Mouse (Mus musculus) thymus, postnatal 14 days (tissue): ENCODE measurements around the gene Opcml.

Experiments used
- DNase-seq: peaks from one replicate; pipeline ENCODE4 v3.0.0; 2021

The Opcml gene

DNA sequence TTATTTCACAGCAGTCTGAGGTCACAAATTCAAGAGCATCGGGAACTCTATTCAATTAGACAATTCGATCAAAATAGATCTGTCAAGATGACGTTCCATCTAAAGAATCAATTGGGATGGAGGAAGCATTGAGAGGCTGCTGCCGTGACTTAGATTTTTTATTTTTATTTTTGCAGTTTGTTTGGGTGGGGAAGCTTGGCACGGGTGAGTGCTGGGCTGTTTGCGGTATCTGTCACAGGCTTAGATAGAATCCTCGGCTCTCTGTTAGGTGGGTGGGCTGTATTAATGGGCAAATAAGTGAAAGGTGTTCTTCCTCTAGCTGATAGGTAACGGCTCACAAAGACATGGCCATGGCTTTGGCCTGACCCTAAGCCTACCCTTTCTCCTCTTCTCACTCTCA lies 654.4 kb downstream of the Opcml start:
- DNase-seq = no peak

DNA sequence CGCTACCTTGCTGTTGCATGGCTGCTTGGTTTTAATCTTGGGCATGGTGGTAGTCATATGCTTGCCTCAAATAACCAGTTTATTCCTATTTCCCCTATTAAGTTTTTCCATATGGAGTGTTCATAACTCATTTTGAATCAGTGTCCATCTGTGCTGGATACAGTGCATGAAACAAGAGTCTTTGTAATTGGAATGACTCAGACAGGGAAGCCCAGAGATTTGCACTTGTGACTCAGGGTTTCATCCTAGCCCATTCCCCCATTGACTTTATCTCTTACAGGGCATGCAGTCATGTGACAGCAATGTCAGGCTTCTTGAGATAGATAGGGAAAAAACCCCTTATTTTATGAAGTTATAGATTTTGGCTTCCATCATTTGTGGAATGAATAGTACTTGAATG lies 655.3 kb downstream of the Opcml start:
- DNase-seq = no peak

DNA sequence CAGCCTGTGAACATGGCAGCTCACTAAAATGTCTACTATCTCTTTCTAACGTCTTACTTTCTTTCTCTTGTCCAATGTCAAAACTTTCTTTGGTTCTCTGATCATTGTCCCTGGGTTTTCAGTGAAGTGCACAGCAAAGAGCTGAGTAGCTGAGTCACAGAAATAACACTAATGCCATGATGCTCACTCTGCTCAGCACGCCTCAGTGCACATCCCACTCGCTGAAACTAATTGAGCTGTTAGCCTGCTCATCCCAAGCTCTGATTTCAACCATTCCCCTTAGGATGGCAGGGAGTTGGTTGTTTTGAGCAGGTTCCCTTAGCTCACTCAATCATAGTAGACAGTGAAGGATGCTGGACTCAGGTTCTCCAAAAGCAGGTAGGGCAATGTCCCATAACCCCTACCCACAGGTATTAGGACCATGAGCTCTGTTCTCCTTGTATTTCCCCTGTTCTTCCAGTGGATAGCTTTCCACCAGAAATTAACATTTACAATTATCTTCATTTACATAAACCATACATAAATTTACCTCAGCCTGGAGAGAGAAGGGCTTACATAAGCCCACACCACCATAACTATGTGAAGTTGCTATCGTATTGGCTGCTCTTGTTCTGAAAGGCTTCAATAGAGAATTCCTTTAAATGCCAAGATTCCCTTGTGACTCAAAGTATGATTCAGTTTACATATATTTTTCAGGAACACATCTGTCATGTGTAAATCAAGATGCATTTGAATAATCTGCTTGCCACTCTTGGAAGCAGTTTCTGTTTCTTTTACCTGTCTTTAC lies 655.9 kb downstream of the Opcml start:
- no peak for DNase-seq

- DNase-seq = no peak
These were observed 661.9 kb downstream of the Opcml start for GRCm38 (mm10) chr9:28452509-28452908.

GRCm38 (mm10) chr9:28453062-28453461 lies 662.5 kb downstream of the Opcml start:
- no peak for DNase-seq

DNA sequence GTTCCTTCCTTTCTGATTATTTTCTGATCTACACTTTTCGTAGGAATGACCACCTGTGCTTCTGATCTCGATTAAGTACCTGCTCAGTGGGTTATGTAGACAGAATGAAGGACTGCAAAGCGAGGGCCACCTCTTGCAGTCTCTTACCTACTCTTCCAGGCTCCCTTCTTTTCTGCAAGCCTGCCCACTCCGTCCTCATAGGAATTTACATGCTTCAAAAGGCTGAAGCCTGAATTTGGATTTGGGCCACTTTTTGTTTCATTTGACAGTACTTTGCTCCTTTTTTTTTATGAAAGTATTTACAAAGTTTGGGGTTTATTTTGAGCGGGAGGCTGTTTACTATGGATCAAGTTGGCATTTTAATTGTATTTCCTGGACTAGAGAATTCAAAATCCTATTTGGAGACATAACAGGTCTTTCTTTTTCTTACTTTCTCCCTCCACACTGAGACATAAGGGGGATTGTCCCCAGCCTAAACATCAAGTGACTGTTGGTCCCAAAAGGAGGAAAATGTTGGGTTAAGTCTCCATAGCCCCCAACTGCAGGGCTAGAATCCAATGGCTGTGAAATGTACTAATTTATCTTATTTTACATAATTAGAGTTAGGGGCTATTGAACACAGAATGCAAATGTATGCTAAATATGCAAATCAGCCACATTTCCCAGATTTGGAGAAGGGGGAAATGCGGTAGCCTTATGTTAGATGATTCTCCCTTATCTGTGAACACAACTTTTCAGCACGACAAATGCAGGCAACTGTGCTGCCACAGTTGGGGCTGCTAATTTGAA lies 667.6 kb downstream of the Opcml start:
- no peak for DNase-seq

- no peak for DNase-seq
These were observed 673.0 kb downstream of the Opcml start for GRCm38 (mm10) chr9:28463622-28464021.

DNA sequence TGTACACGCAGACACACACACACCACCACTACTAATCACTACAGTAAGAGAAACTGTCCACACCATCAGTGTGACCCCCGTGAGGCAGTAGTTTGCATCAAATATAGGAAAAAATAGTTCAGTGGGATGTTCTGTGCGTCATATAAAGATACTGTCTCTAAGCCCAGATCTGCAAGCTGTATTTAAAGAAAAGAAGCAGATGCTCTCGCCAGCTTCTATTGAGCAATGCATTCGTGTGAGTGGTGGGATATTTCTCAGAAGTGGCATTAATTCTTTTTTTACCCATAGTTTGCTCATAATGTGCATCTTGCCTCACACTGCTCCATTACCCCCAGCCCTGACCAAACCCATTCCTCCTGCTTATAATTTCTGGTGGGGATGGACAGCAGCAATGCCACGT lies 678.8 kb downstream of the Opcml start:
- no peak for DNase-seq

GRCm38 (mm10) chr9:28471501-28471900 lies 680.9 kb downstream of the Opcml start:
- no peak for DNase-seq

- no peak for DNase-seq
These were observed 684.0 kb downstream of the Opcml start for GRCm38 (mm10) chr9:28474586-28474985.

DNA sequence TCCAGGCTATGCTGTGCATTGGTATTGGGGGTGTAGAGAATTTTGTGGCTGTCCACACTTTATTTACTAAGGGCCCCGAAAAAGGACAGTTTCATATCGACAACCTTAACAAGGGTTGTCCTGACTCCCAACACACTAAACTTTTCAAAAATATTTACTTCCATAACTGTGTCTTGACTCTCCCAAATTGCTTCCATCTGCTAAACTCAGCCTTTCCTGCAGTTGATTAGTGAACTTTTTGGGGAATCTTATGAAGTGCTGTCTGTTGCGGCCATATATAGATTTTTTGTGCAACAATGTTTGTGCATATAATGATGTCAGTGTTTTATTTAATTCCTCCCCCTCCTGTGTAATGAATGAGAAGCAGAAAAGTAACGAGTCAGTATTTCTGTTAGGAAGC lies 690.7 kb downstream of the Opcml start:
- no peak for DNase-seq

- no peak for DNase-seq
These were observed 697.9 kb downstream of the Opcml start for GRCm38 (mm10) chr9:28488499-28488898.

DNA sequence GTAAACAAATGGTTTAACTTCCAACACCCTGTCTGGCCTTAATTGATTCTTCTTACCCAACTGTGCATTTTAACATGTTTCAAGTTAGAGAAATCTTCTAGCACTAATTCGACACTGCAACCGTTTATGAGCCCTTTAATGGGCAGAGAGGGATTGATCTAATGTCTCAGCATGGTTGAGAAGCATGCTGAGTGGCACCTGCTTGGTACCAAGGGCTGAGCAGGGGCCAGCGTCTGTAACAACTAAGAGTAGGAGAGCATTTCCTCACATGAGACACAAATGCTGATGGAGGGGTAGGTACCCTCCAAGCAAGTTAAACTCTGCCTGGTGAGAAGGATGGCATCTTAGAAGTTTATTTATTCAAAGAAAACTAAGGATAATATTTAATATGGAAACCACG lies 699.3 kb downstream of the Opcml start:
- DNase-seq = no peak

DNA sequence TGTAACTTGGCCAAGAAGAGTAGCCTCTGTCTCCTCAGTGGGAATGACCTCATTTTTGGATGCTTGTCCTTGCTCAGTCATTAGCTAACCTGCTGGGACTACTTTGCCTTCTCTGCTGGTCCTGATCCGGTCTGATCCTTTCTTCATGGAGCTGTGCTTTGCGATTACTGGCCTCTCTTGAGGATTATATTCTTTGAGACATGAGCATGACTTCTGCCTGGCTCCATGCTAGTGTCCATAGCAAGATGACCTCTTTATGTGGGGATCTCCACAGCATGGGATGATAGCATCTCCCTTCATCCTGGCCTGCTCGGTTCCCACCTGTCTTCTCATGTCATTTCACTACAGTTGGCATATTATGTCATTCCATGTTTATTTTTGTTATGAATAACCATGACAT lies 699.8 kb downstream of the Opcml start:
- DNase-seq = no peak

DNA sequence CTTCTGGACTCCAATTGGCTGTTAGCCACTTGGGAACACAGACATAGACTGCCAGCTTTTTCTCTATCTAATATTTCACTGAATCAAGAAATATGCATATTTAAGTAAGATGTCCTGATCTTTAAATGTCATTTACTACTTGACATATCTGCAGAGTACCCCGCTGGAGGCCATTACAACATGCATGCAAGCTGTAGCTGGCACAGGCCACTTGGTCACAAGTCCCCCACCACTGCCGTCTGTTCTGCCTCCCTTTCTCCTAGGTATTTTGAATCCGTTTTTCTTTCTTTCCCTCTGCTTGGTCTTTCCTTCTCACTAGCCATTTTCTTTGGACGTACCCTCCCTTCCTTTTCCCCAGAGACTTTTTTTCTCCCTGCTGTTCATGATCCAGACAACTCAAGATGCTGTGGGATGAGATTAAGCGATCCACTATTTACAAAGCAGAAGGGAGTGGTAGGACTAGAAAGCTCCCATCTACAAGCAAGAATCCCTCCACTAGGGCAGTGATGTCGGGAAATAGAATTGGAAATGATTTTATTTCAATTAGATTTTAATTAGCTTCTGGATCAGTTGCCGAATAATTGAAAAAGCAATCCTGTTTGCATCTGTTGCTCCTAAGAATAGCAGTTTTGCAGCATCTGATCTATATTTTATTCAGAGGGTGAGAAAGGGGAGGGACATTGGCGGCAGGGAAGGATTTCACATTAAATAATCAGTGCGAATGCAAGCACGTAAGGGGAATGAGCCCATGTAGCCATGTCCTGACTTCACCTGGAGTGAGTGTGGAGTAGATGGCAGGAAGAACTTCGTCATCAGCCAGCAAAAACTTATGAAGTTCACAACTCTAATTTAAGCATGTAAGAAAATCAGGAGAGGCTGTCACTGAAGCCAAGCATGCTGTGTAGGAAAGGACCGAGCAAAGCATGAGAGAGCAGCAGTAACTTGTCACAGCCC lies 709.5 kb downstream of the Opcml start:
- DNase-seq = no peak

DNA sequence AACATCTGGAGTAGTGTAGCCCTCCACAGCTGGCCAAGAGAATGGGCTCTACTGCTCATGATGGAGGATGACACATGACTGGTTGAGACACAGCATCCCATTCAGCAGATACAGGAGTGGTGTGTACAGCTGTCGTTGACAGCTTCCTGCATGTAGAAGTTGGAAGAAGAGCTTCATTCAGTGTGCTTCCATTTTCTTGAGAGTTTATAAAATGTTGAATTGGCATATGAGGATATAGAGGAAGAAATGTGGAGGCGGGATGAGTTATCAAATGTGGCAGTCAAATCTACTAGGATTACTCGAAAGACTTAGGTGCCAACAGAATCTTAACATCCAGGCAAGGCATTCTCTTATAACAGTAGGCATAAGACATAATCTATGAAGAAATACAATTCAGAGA lies 723.3 kb downstream of the Opcml start:
- DNase-seq = no peak

- DNase-seq = no peak
These were observed 742.6 kb downstream of the Opcml start for GRCm38 (mm10) chr9:28533191-28533590.

- no peak for DNase-seq
These were observed 744.4 kb downstream of the Opcml start for GRCm38 (mm10) chr9:28535006-28535405.

DNA sequence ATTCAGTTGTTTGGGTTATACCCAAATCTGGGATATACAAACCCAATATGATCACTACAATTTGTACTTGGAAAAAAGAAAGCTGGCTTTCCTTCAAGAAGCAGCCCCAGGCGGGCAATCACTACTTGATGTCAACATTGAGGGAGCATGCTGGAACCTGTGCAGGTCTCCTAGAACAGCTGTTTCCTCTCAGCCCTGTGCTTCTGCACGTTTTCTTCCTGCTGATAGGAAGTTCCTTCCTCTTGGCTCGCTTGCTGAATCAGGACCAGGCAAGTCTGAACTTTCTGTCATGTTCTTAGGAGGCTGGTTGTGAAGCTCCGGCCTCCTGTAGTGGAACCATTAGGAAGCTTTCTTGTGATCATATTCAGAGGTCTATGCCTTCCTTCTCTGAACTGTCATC lies 746.1 kb downstream of the Opcml start:
- no peak for DNase-seq

- DNase-seq = no peak
These were observed 757.6 kb downstream of the Opcml start for GRCm38 (mm10) chr9:28548189-28548588.

DNA sequence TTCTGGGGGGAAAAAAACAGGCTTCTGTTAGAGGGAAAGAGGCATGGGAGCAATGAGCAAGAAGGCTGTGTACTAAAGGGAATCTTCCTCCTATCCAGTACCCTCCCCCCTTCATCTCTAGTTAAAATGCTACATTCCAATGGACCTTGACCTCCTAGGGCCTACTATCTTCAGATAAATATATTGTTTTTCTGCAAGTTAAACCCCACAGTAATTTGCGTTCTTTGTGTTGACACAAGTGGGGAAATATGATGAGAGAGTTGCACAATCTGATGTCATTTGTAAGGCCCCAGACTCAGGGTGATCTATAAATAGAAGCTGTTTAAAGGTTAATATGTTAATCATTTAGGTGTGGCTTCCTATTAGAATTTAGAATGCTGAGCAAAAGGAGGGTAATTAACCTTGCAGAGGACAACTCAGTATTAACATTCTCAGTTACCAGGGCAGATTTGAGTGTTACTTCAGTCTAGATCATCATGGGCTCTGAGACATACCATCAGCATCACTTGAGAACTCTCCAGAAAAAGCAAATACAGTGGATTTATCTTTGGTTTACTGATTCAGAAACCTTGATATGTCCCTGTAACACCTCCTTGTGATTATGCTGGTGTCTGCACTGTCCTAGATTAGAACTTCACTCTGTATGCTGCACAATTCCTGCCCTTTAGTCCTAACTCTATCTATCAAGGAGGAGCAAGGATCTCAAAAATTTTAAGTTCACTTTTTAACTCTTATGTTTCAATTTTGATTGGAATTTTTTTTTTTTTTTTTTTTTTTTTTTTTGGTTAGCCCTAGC lies 762.0 kb downstream of the Opcml start:
- DNase-seq = no peak

DNA sequence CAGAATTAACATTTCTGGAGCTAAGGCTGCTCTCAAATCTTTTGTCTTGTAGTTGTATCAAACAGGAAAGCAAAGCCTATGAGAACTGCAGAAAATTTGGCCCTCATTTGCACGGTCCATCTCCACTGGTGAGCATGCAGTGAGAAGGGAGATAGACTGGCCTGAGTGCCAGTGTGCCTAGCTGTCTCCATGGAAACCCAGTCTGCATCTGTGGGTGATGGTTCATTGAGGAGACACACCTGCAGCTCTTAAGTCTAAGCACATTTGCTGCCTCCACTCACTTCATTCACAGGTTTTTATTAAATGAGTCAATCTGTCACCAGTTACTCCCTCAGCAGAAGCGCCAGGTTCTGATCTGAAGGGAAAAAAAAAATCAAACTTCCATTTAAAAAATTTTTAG lies 768.1 kb downstream of the Opcml start:
- no peak for DNase-seq
